7 mouse cellular contexts compared by ENCODE assay signal in the genomic region with DNA sequence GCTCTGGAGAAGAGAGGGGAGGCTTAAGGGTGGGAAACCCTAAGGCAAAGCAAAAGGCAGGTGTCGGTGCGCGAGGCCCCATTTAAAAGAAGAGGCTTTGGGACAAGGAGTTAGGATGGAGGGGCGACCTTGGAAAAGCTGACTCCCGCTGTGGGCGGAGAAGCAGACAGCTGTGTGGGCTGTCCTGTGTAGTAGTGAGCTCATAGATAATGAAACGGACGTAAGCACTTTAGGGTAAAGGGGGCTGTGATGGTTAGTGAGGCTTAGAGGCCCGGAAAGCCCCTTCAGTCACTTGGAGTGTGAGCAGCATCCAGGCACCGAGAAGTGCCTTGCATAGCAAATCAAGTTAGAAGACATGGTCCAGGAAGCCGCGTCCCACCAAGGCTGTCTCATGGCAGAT. TPM values are rescaled to one million over a fixed set of nuclear protein-coding genes. Genes with fewer than 3 reads are reported as not detected.
A peak's percentile ranks its signal among the peaks of the same experiment; 100 is the strongest.
DNase-seq lines count a peak whose midpoint lies in the region; ATAC-seq and TF ChIP-seq lines count a peak whose summit lies in the region.

Gene Nat9, minus strand, starts transcription at position 167 of the 400 bp plus-strand sequence.

- peak within 1 kb of the TSS; percentile 64 for H3K4me2 ChIP-seq in embryonic facial prominence, embryonic 14.5 days (ENCODE audit: low read depth, low read length)
- H3K4me2 ChIP-seq in heart, postnatal 0 days (ENCODE audit: low read depth, low read length), result peak within 1 kb of the TSS; percentile 96
- H3K4me2 ChIP-seq in neural tube, embryonic 14.5 days (ENCODE audit: low read depth, low read length), result peak within 1 kb of the TSS; percentile 95

- peak within 1 kb of the TSS; percentile 73 for H3K9ac ChIP-seq in embryonic facial prominence, embryonic 14.5 days (ENCODE audit: low read depth, low read length)
- peak within 1 kb of the TSS; percentile 77 for H3K9ac ChIP-seq in heart, postnatal 0 days (replicated peaks; ENCODE audit: low read depth, low read length)
- H3K9ac ChIP-seq in neural tube, embryonic 14.5 days (replicated peaks; ENCODE audit: low read depth, low read length), result peak within 1 kb of the TSS; percentile 72

- no peak for TF ChIP-seq CTCF in heart, postnatal 0 days (IDR thresholded peaks at IDR 0.05; ENCODE audit: low read depth)

- no peak for TF ChIP-seq EP300 in heart, postnatal 0 days (IDR thresholded peaks at IDR 0.05; ENCODE audit: low read depth)

- no peaks in the 10 kb centered on the region for H3K36me3 ChIP-seq in embryonic facial prominence, embryonic 14.5 days (ENCODE audit: control insufficient read depth, insufficient read depth, low read length)
- no peaks in the 10 kb centered on the region for H3K36me3 ChIP-seq in heart, postnatal 0 days (replicated peaks; ENCODE audit: control insufficient read depth, insufficient read depth, low read length)
- H3K36me3 ChIP-seq in limb, embryonic 10.5 days, result peaks cover 12% of the 10 kb centered on the region
- no peaks in the 10 kb centered on the region for H3K36me3 ChIP-seq in neural tube, embryonic 14.5 days (ENCODE audit: control insufficient read depth, insufficient read depth, low read length)

- peaks cover 11% of the 10 kb centered on the region; the same call in 1 of the 2 replicates for H3K4me1 ChIP-seq in embryonic facial prominence, embryonic 14.5 days (ENCODE audit: control insufficient read depth, insufficient read depth, low read length)
- H3K4me1 ChIP-seq in heart, postnatal 0 days (ENCODE audit: control insufficient read depth, insufficient read depth), result peaks cover 20% of the 10 kb centered on the region
- H3K4me1 ChIP-seq in limb, embryonic 10.5 days, result peaks cover 30% of the 10 kb centered on the region
- H3K4me1 ChIP-seq in neural tube, embryonic 14.5 days (ENCODE audit: control insufficient read depth, insufficient read depth, low read length), result peaks cover 10% of the 10 kb centered on the region

- no peaks in the 10 kb centered on the region for H3K9me3 ChIP-seq in embryonic facial prominence, embryonic 14.5 days (ENCODE audit: control insufficient read depth, low read length)
- H3K9me3 ChIP-seq in heart, postnatal 0 days (replicated peaks; ENCODE audit: control insufficient read depth, low read length), result no peaks in the 10 kb centered on the region
- H3K9me3 ChIP-seq in limb, embryonic 10.5 days (replicated peaks), result no peaks in the 10 kb centered on the region
- H3K9me3 ChIP-seq in neural tube, embryonic 14.5 days (ENCODE audit: control insufficient read depth, low read length), result no peaks in the 10 kb centered on the region

- H3K4me3 ChIP-seq in embryonic facial prominence, embryonic 14.5 days (ENCODE audit: low read depth, low read length), result peak within 1 kb of the TSS; percentile 56
- H3K4me3 ChIP-seq in heart, postnatal 0 days (ENCODE audit: low read depth, low read length), result peak within 1 kb of the TSS; percentile 67
- H3K4me3 ChIP-seq in limb, embryonic 10.5 days, result peak within 1 kb of the TSS; percentile 62
- peak within 1 kb of the TSS; percentile 60 for H3K4me3 ChIP-seq in neural tube, embryonic 14.5 days (ENCODE audit: low read depth, low read length)

- H3K27ac ChIP-seq in embryonic facial prominence, embryonic 14.5 days (replicated peaks; ENCODE audit: low read depth, low read length), result peak within 1 kb of the TSS; percentile 65
- peak within 1 kb of the TSS; percentile 82 for H3K27ac ChIP-seq in heart, postnatal 0 days (ENCODE audit: low read depth)
- H3K27ac ChIP-seq in limb, embryonic 10.5 days, result peak within 1 kb of the TSS; percentile 76
- peak within 1 kb of the TSS; percentile 81 for H3K27ac ChIP-seq in neural tube, embryonic 14.5 days (ENCODE audit: low read depth, low read length)

- no peak; the same call in 1 of the 2 replicates for ATAC-seq in embryonic facial prominence, embryonic 14.5 days (ENCODE audit: low read depth)
- peak; percentile 15; the same call in 1 of the 2 replicates for ATAC-seq in heart, postnatal 0 days (ENCODE audit: insufficient read depth, low read depth)
- peak; percentile 47 for ATAC-seq in neural tube, embryonic 14.5 days (ENCODE audit: low read depth)

- WGBS in embryonic facial prominence, embryonic 14.5 days, result 7% methylated on average over 12 of the region's 12 CpGs
- WGBS in heart, postnatal 0 days, result 4% methylated on average over 12 of the region's 12 CpGs
- WGBS in limb, embryonic 10.5 days, result 11% methylated on average over 12 of the region's 12 CpGs
- 10% methylated on average over 12 of the region's 12 CpGs for WGBS in neural tube, embryonic 14.5 days

- peak; percentile 22 for DNase-seq in 3T3-L1 (ENCODE audit: low read depth, low spot score)
- peak; percentile 76 for DNase-seq in CD4-positive helper T cell, adult 2 months (ENCODE audit: low read depth, low spot score)
- DNase-seq in embryonic facial prominence, embryonic 14.5 days (ENCODE audit: low spot score), result no peak
- no peak for DNase-seq in heart, postnatal 0 days (ENCODE audit: low spot score)
- no peak for DNase-seq in limb, embryonic 10.5 days (ENCODE audit: low spot score)
- DNase-seq in spleen, postnatal 36 days (ENCODE audit: low spot score in 2 of 2), result no peak

- H3K27me3 ChIP-seq in embryonic facial prominence, embryonic 14.5 days (replicated peaks; ENCODE audit: control insufficient read depth, insufficient read depth, low read length), result no peaks in the 10 kb centered on the region
- no peaks in the 10 kb centered on the region for H3K27me3 ChIP-seq in heart, postnatal 0 days (ENCODE audit: control insufficient read depth, insufficient read depth, low read length)
- no peaks in the 10 kb centered on the region for H3K27me3 ChIP-seq in limb, embryonic 10.5 days (ENCODE audit: low read depth, poor library complexity, severe bottlenecking)
- H3K27me3 ChIP-seq in neural tube, embryonic 14.5 days (ENCODE audit: control insufficient read depth, insufficient read depth, low read length), result no peaks in the 10 kb centered on the region

RNA-seq across cellular contexts. Expression of gene Nat9, which starts in this region (rescaled TPM):
- polyA plus RNA-seq in embryonic facial prominence, embryonic 14.5 days (2014; fragmentation: Nextera tagmentation; extraction: Ambion mirVana), result 20.0 and 23.3 TPM in 2 replicates
- total RNA-seq in heart, postnatal 0 days (2014; rRNA removed; ENCODE audit: low replicate concordance), result 7.7 and 8.0 TPM in 2 replicates
- 21.1 and 21.6 TPM in 2 replicates for polyA plus RNA-seq in heart, postnatal 0 days (2015; fragmentation: Nextera tagmentation; extraction: Ambion mirVana)
- 15.6 and 22.7 TPM in 2 replicates for polyA plus RNA-seq in limb, embryonic 10.5 days (2016; fragmentation: Nextera tagmentation; extraction: Ambion mirVana)
- polyA plus RNA-seq in neural tube, embryonic 14.5 days (2014; fragmentation: Nextera tagmentation; extraction: Ambion mirVana), result 19.1 and 19.9 TPM in 2 replicates

Comparison
In these comparisons a context has a peak if more than half of its experiments do, and no peak if none do; other contexts are left out.
1. DNase-seq: peak in 3T3-L1 (single experiment) and CD4-positive helper T cell, adult 2 months (single experiment); none in embryonic facial prominence, embryonic 14.5 days (single experiment), heart, postnatal 0 days (single experiment), limb, embryonic 10.5 days (single experiment) and spleen, postnatal 36 days (0 of 2).
2. Peak in every context shown above with its lines, with median percentiles within 50 percentile points of each other: H3K27ac ChIP-seq, H3K4me2 ChIP-seq, H3K4me3 ChIP-seq and H3K9ac ChIP-seq.